Mouse (Mus musculus): ENCODE measurements around the gene Cdca3. TPM values are rescaled to one million over a fixed set of nuclear protein-coding genes. Genes with fewer than 3 reads are reported as not detected.

The Cdca3 gene
- polyA plus RNA-seq (2014; fragmentation: Nextera tagmentation; extraction: Ambion mirVana) = 107 and 139 TPM in 2 replicates

DNA sequence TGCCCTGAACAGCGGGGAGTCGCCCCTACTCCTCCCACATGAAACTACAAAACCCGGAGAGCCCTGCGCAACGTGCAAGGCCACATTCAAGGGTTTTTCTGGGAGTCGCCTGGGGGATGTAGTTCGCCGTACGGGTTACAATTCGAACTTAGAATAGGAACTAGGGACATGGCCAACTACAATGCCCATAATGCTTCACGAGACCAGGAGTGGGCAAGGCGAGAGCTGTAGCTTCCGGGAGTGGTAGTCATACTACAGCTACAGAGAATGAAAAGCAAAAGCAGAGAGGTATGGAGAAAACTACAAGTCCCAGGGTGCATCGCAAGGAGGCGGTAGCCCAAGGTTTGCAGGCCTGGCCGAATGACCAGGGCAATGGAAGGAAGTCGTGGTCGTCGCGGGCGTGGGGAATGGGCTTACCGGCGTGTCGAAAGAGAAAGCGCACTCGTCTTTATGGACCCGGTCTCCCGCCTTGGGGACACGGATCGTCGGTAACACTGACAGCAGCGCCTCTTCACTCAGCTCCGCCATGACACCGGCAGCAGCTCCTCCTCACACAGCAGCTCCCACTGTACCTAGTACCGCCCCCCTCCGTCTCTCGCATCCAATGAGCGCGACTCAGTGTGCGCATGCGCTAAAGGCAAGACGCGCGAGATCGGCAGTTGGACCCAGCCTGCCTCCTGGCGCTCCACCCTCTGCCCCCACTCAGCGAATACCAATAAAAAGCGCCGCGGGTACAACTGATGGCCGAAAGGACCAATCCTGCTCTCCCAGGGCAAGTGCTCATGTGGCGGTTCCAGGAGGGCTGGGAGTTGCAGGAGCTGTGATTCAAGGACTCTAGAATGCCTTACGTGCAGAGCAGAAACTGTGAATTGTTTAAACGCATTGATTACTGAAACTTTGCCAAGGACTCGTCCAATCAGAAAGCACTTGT lies at the start of gene Cdca3, which contains the start of gene Usp5:
Cdca3 (plus strand) TSS at position 680 of the 931 bp plus-strand sequence.
Usp5 (minus strand) TSS at position 617 of the 931 bp plus-strand sequence.
- Histone ChIP-seq H3K9me3 (replicated peaks; ENCODE audit: control insufficient read depth, low read length) (no peaks in the 10 kb centered on the region), H3K4me1 (ENCODE audit: control insufficient read depth, insufficient read depth, low read length) (peaks cover 11% of the 10 kb centered on the region), H3K4me2 (ENCODE audit: low read length) (peak within 1 kb of the TSS; percentile 95), H3K27me3 (replicated peaks; ENCODE audit: control insufficient read depth, insufficient read depth, low read length) (no peaks in the 10 kb centered on the region), H3K36me3 (ENCODE audit: control insufficient read depth, insufficient read depth, low read length) (peaks cover 44% of the 10 kb centered on the region), H3K4me3 (ENCODE audit: low read depth, low read length) (peak within 1 kb of the TSS; percentile 56), H3K9ac (ENCODE audit: low read length) (peak within 1 kb of the TSS; percentile 71), H3K27ac (ENCODE audit: low read depth, low read length) (peak within 1 kb of the TSS; percentile 73)
- under 1% methylated on average over 55 of the region's 55 CpGs for WGBS
- peak; percentile 100 for DNase-seq (ENCODE audit: low spot score)
- ATAC-seq = peak; percentile 94

DNA sequence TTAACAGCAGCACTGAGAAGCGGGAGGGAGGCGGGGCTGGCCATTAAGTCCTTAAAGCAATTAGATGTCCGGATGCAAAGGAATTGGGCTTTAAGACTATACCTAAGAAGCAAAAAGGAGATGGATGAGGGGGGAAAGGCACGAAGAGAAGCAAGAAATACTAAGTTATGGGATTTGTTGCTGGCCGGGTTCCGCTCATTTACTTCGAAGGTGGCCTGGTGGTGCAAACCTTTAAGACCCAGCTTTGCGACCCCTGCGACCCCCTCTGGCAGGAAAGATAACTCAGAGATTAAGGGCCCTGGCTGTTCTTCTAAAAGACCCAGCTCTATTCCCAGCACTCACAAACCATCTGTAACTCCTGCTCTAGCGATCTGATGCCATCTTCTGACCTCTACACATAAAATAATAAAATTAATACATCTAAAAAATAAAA lies 49.3 kb upstream of the Cdca3 start:
- Histone ChIP-seq H3K27ac (ENCODE audit: low read depth, low read length) (no peak overlapping the region), H3K36me3 (ENCODE audit: control insufficient read depth, insufficient read depth, low read length) (no peaks in the 10 kb centered on the region), H3K4me1 (ENCODE audit: control insufficient read depth, insufficient read depth, low read length) (peaks cover 2% of the 10 kb centered on the region; the same call in 1 of the 2 replicates), H3K4me2 (ENCODE audit: low read length) (peak overlapping the region; percentile 66), H3K27me3 (replicated peaks; ENCODE audit: control insufficient read depth, insufficient read depth, low read length) (no peaks in the 10 kb centered on the region), H3K9ac (ENCODE audit: low read length) (peak overlapping the region; percentile 1; the same call in 1 of the 2 replicates), H3K9me3 (replicated peaks; ENCODE audit: control insufficient read depth, low read length) (no peaks in the 10 kb centered on the region), H3K4me3 (ENCODE audit: low read depth, low read length) (peak overlapping the region; percentile 29)
- ATAC-seq (0 out of 2 replicates have a peak, but pooled peaks have one; percentile 25), DNase-seq (ENCODE audit: low spot score) (no peak)
- 1% methylated on average over 10 of the region's 10 CpGs for WGBS

DNA sequence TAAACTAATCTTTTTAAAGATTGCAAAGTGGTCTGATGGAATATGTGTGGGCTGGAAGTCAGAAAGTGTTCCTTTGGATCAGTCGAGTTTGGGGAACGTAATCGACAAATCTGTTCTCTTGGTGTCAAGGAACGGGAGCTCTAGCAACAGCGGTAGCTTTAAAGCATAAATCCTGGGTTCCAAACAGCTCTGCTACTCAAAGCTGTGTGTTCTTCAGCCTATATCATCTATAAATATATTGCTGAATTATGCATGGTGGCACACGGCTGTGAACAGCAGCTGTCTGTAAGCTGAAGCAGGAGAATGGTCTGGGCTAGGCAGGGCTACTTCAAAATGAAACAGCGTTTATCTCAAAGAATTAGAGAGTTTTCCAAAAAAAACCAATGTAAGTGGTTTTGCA lies 48.4 kb upstream of the Cdca3 start:
- H3K9ac ChIP-seq (ENCODE audit: low read length) = no peak overlapping the region
- no peak for DNase-seq (ENCODE audit: low spot score)
- 86% methylated on average over 7 of the region's 7 CpGs for WGBS

DNA sequence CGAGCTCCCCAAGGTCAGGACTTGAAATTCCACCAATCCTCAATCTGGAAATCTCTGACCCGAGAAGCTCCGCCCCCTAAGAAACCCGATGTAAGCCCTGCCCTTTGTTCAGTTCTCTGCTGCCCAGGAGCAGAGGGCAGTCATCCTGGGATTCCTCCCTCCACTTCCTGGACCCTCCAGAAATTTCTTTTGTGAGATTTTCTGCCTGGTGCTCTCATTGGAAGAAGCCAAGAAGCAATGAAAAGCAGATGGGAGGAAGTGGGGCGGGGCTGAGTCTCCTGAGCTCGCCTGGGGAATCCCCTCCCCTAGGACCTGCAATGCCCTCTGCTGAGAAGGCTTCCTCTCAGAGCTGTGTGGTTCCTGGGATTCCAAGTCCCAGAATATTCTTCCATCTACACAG lies 46.9 kb upstream of the Cdca3 start:
- H3K4me2 ChIP-seq (ENCODE audit: low read length) = no peak overlapping the region; the same call in 1 of the 2 replicates

More for the DNA sequence above, 48.4 kb upstream of the Cdca3 start:
- Histone ChIP-seq H3K4me3 (ENCODE audit: low read depth, low read length) (no peak overlapping the region), H3K4me2 (ENCODE audit: low read length) (no peak overlapping the region), H3K4me1 (ENCODE audit: control insufficient read depth, insufficient read depth, low read length) (peaks cover 2% of the 10 kb centered on the region; the same call in 1 of the 2 replicates), H3K36me3 (ENCODE audit: control insufficient read depth, insufficient read depth, low read length) (no peaks in the 10 kb centered on the region), H3K27me3 (replicated peaks; ENCODE audit: control insufficient read depth, insufficient read depth, low read length) (no peaks in the 10 kb centered on the region), H3K9me3 (replicated peaks; ENCODE audit: control insufficient read depth, low read length) (no peaks in the 10 kb centered on the region), H3K27ac (ENCODE audit: low read depth, low read length) (no peak overlapping the region)
- ATAC-seq = no peak

GRCm38 (mm10) chr6:124786756-124787420 lies 42.5 kb upstream of the Cdca3 start:
- no peak for DNase-seq (ENCODE audit: low spot score)
- Histone ChIP-seq H3K4me3 (ENCODE audit: low read depth, low read length) (no peak overlapping the region), H3K27ac (ENCODE audit: low read depth, low read length) (no peak overlapping the region), H3K9ac (ENCODE audit: low read length) (no peak overlapping the region), H3K9me3 (replicated peaks; ENCODE audit: control insufficient read depth, low read length) (no peaks in the 10 kb centered on the region), H3K36me3 (ENCODE audit: control insufficient read depth, insufficient read depth, low read length) (no peaks in the 10 kb centered on the region), H3K27me3 (replicated peaks; ENCODE audit: control insufficient read depth, insufficient read depth, low read length) (no peaks in the 10 kb centered on the region), H3K4me2 (ENCODE audit: low read length) (no peak overlapping the region), H3K4me1 (ENCODE audit: control insufficient read depth, insufficient read depth, low read length) (0 out of 2 replicates have a peak, but pooled peaks cover 2% of the 10 kb centered on the region)
- no peak for ATAC-seq
- 48% methylated on average over 8 of the region's 8 CpGs for WGBS

More for the DNA sequence above, 46.9 kb upstream of the Cdca3 start:
- Histone ChIP-seq H3K27me3 (replicated peaks; ENCODE audit: control insufficient read depth, insufficient read depth, low read length) (no peaks in the 10 kb centered on the region), H3K9ac (ENCODE audit: low read length) (no peak overlapping the region), H3K9me3 (replicated peaks; ENCODE audit: control insufficient read depth, low read length) (no peaks in the 10 kb centered on the region), H3K4me1 (ENCODE audit: control insufficient read depth, insufficient read depth, low read length) (peaks cover 2% of the 10 kb centered on the region; the same call in 1 of the 2 replicates), H3K36me3 (ENCODE audit: control insufficient read depth, insufficient read depth, low read length) (no peaks in the 10 kb centered on the region), H3K4me3 (ENCODE audit: low read depth, low read length) (no peak overlapping the region), H3K27ac (ENCODE audit: low read depth, low read length) (no peak overlapping the region)
- 23% methylated on average over 6 of the region's 6 CpGs for WGBS
- DNase-seq (ENCODE audit: low spot score) (no peak), ATAC-seq (no peak)

GRCm38 (mm10) chr6:124787722-124788121 lies 41.6 kb upstream of the Cdca3 start:
- no peak overlapping the region for H3K4me3 ChIP-seq (ENCODE audit: low read depth, low read length)
- H3K36me3 ChIP-seq (ENCODE audit: control insufficient read depth, insufficient read depth, low read length) = no peaks in the 10 kb centered on the region
- no peaks in the 10 kb centered on the region for H3K4me1 ChIP-seq (ENCODE audit: control insufficient read depth, insufficient read depth, low read length)
- no peaks in the 10 kb centered on the region for H3K9me3 ChIP-seq (replicated peaks; ENCODE audit: control insufficient read depth, low read length)
- H3K9ac ChIP-seq (ENCODE audit: low read length) = no peak overlapping the region
- 86% methylated on average over 10 of the region's 10 CpGs for WGBS
- ATAC-seq = no peak
- DNase-seq (ENCODE audit: low spot score) = no peak
- no peak overlapping the region for H3K27ac ChIP-seq (ENCODE audit: low read depth, low read length)
- no peaks in the 10 kb centered on the region for H3K27me3 ChIP-seq (replicated peaks; ENCODE audit: control insufficient read depth, insufficient read depth, low read length)
- H3K4me2 ChIP-seq (ENCODE audit: low read length) = no peak overlapping the region

- 88% methylated on average over 4 of the region's 4 CpGs for WGBS
- Histone ChIP-seq H3K27me3 (replicated peaks; ENCODE audit: control insufficient read depth, insufficient read depth, low read length) (no peaks in the 10 kb centered on the region), H3K27ac (ENCODE audit: low read depth, low read length) (no peak overlapping the region), H3K9ac (ENCODE audit: low read length) (no peak overlapping the region), H3K36me3 (ENCODE audit: control insufficient read depth, insufficient read depth, low read length) (no peaks in the 10 kb centered on the region), H3K9me3 (replicated peaks; ENCODE audit: control insufficient read depth, low read length) (no peaks in the 10 kb centered on the region), H3K4me1 (ENCODE audit: control insufficient read depth, insufficient read depth, low read length) (no peaks in the 10 kb centered on the region), H3K4me3 (ENCODE audit: low read depth, low read length) (no peak overlapping the region), H3K4me2 (ENCODE audit: low read length) (no peak overlapping the region)
- ATAC-seq = no peak
- no peak for DNase-seq (ENCODE audit: low spot score)
These were observed 39.8 kb upstream of the Cdca3 start for GRCm38 (mm10) chr6:124789519-124789918.

DNA sequence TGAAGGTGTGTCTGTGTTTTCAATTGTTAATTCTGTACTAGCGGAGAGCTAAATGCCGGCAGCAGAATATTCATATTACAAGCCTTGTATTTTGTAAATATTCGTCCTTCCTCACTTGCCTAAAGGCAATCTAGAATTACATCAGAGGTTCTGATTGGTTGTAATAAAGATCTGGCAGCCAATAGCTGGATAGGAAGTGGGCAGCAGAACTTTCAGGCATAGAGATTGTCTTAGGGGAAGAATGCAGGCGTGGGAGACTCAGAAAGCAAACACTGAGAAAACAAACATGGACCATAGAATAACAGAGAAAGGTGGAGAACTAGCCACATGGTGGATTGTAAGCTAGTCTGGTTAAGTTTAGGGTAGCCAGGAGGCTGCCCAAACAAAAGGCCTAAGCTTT lies 39.2 kb upstream of the Cdca3 start:
- H3K27me3 ChIP-seq (replicated peaks; ENCODE audit: control insufficient read depth, insufficient read depth, low read length) = no peaks in the 10 kb centered on the region
- ATAC-seq = no peak
- no peak for DNase-seq (ENCODE audit: low spot score)
- no peak overlapping the region for H3K4me3 ChIP-seq (ENCODE audit: low read depth, low read length)
- H3K4me2 ChIP-seq (ENCODE audit: low read length) = no peak overlapping the region
- WGBS = 79% methylated on average over 4 of the region's 4 CpGs
- H3K4me1 ChIP-seq (ENCODE audit: control insufficient read depth, insufficient read depth, low read length) = no peaks in the 10 kb centered on the region
- no peaks in the 10 kb centered on the region for H3K36me3 ChIP-seq (ENCODE audit: control insufficient read depth, insufficient read depth, low read length)
- no peak overlapping the region for H3K27ac ChIP-seq (ENCODE audit: low read depth, low read length)
- H3K9me3 ChIP-seq (replicated peaks; ENCODE audit: control insufficient read depth, low read length) = no peaks in the 10 kb centered on the region
- H3K9ac ChIP-seq (ENCODE audit: low read length) = no peak overlapping the region

Data from forebrain, embryonic 14.5 days (tissue).